Mouse (Mus musculus) frontal cortex, adult 2 months (tissue): Measurements from ENCODE around the gene Gm10717. TPM values are rescaled to one million over a fixed set of nuclear protein-coding genes. Genes with fewer than 3 reads are reported as not detected.
"Not testable (repeated sequence)": the region's sequence is repeated elsewhere in the genome, so short reads cannot be mapped to it uniquely, and the experiment has no call there.

ENCODE experiments used
- DNase-seq, 2 experiments: peaks; one replicate each; pipeline ENCODE4 v3.0.0; 2022; ENCODE audit warnings: low spot score in 1 of 2; ENCODE audit errors: extremely low spot score in 1 of 2
- polyA plus RNA-seq: library from polyadenylated mRNA; depleted of rRNA; stranded (reverse); fragments of >200 nt; gene quantifications from 2 replicates; pipeline ENCODE4 v1.2.3, GENCODE M21; 2012; rRNA removed

Gm10717 gene
- polyA plus RNA-seq, 1 experiment, result not detected

DNA sequence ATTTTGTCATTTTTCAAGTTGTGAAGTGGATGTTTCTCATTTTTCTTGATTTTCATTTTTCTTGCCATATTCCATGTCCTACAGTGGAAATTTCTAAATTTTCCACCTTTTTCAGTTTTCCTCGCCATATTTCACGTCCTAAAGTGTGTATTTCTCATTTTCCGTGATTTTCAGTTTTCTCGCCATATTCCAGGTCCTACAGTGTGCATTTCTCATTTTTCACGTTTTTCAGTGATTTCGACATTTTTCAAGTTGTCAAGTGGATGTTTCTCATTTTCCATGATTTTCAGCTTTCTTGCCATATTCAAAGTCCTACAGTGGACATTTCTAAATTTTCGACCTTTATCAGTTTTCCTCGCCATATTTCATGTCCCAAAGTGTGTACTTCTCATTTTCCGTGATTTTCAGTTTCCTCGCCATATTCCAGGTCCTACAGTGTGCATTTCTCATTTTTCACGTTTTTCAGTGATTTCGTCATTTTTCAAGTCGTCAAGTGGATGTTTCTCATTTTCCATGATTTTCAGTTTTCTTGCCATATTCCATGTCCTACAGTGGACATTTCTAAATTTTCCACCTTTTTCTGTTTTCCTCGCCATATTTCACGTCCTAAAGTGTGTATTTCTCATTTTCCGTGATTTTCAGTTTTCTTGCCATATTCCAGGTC is 1.1 kb upstream of the Gm10717 start:
- peak; percentile 97 to 100 for DNase-seq

DNA sequence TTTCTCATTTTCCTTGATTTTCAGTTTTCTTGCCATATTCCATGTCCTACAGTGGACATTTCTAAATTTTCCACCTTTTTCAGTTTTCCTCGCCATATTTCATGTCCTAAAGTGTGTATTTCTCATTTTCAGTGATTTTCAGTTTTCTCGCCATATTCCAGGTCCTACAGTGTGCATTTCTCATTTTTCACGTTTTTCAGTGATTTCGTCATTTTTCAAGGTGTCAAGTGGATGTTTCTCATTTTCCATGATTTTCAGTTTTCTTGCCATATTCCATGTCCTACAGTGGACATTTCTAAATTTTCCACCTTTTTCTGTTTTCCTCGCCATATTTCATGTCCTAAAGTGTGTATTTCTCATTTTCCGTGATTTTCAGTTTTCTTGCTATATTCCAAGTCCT is 436 bp downstream of the Gm10717 start:
- peak; percentile 40 to 57 for DNase-seq

DNA sequence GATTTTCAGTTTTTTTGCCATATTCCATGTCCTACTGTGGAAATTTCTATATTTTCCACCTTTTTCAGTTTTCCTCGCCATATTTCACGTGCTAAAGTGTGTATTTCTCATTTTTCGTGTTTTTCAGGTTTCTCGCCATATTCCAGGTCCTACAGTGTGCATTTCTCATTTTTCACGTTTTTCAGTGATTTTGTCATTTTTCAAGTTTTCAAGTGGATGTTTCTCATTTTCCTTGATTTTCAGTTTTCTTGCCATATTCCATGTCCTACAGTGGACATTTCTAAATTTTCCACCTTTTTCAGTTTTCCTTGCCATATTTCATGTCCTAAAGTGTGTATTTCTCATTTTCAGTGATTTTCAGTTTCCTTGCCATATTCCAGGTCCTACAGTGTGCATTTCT is 919 bp downstream of the Gm10717 start:
- DNase-seq, result not testable (repeated sequence)

DNA sequence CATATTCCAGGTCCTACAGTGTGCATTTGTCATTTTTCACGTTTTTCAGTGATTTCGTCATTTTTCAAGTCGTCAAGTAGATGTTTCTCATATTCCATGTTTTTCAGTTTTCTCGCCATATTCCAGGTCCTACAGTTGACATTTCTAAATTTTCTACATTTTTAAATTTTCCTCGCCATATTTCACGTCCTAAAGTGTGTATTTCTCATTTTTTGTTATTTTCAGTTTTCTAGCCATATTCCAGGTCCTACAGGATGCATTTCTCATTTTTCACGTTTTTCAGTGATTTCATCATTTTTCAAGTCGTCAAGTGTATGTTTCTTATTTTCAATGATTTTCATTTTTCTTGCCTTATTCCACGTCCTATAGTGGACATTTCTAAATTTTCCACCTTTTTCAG is 1.5 kb downstream of the Gm10717 start:
- DNase-seq, result not testable (repeated sequence)

DNA sequence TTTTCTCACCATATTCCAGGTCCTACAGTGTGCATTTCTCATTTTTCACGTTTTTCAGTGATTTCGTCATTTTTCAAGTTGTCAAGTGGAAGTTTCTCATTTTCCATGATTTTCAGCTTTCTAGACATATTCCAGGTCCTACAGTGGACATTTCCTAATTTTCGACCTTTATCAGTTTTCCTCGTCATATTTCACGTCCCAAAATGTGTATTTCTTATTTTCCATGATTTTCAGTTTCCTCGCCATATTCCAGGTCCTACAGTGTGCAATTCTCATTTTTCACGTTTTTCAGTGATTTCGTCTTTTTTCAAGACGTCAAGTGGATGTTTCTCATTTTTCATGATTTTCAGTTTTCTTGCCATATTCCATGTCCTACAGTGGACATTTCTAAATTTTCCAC is 2.0 kb downstream of the Gm10717 start:
- DNase-seq, result not testable (repeated sequence)

DNA sequence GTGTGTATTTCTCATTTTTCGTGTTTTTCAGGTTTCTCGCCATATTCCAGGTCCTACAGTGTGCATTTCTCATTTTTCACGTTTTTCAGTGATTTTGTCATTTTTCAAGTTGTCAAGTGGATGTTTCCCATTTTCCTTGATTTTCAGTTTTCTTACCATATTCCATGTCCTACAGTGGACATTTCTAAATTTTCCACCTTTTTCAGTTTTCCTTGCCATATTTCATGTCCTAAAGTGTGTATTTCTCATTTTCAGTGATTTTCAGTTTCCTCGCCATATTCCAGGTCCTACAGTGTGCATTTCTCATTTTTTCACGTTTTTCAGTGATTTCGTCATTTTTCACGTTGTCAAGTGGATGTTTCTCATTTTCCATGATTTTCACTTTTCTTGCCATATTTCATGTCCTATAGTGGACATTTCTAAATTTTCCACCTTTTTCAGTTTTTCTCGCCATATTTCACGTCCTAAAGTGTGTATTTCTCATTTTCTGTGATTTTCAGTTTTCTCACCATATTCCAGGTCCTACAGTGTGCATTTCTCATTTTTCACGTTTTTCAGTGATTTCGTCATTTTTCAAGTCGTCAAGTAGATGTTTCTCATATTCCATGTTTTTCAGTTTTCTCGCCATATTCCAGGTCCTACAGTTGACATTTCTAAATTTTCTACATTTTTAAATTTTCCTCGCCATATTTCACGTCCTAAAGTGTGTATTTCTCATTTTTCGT is 4.2 kb downstream of the Gm10717 start:
- DNase-seq, result peak; percentile 27 to 34

DNA sequence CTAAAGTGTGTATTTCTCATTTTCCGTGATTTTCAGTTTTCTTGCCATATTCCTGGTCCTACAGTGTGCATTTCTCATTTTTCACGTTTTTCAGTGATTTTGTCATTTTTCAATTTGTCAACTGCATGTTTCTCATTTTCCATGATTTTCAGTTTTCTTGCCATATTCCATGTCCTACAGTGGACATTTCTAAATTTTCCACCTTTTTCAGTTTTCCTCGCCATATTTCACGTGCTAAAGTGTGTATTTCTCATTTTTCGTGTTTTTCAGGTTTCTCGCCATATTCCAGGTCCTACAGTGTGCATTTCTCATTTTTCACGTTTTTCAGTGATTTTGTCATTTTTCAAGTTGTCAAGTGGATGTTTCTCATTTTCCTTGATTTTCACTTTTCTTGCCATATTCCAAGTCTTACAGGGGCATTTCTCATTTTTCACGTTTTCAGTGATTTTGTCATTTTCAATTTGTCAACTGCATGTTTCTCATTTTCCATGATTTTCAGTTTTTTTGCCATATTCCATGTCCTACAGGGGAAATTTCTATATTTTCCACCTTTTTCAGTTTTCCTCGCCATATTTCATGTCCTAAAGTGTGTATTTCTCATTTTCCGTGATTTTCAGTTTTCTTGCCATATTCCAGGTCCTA is 5.6 kb downstream of the Gm10717 start:
- DNase-seq, result not testable (repeated sequence)

DNA sequence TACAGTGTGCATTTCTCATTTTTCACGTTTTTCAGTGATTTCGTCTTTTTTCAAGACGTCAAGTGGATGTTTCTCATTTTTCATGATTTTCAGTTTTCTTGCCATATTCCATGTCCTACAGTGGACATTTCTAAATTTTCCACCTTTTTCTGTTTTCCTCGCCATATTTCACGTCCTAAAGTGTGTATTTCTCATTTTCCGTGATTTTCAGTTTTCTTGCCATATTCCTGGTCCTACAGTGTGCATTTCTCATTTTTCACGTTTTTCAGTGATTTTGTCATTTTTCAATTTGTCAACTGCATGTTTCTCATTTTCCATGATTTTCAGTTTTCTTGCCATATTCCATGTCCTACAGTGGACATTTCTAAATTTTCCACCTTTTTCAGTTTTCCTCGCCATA is 9.1 kb downstream of the Gm10717 start, which contains the start of gene Gm17535:
Gm17535 (plus strand) TSS at position 301 of the 400 bp plus-strand sequence.
- DNase-seq, result not testable (repeated sequence)

DNA sequence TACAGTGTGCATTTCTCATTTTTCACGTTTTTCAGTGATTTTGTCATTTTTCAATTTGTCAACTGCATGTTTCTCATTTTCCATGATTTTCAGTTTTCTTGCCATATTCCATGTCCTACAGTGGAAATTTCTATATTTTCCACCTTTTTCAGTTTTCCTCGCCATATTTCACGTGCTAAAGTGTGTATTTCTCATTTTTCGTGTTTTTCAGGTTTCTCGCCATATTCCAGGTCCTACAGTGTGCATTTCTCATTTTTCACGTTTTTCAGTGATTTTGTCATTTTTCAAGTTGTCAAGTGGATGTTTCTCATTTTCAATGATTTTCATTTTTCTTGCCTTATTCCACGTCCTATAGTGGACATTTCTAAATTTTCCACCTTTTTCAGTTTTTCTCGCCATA is 11.4 kb downstream of the Gm10717 start, which contains the start of gene Gm10715:
Gm10715 (plus strand) TSS at position 301 of the 400 bp plus-strand sequence.
- not testable (repeated sequence) for DNase-seq

DNA sequence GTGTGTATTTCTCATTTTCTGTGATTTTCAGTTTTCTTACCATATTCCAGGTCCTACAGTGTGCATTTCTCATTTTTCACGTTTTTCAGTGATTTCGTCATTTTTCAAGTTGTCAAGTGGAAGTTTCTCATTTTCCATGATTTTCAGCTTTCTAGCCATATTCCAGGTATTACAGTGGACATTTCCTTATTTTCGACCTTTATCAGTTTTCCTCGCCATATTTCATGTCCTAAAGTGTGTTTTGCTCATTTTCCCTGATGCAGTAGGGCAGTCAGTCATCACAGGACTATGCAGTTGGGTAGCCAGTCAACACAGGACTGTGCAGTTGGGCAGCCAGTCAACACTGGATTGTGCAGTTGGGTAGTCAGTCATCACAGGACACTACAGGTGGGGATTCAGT is 12.9 kb downstream of the Gm10717 start:
- not testable (repeated sequence) for DNase-seq

Other genes with a start within 250 kb of the Gm10717 start
- gene Gm10722, start 24.5 kb upstream of the Gm10717 start, polyA plus RNA-seq, result not detected in 2 replicates
- not detected in 2 replicates for gene Gm11168, start 22.1 kb upstream of the Gm10717 start, polyA plus RNA-seq
- not detected in 2 replicates for gene Gm10721, start 12.3 kb upstream of the Gm10717 start, polyA plus RNA-seq
- not detected in 2 replicates for gene Gm10720, start 9.8 kb upstream of the Gm10717 start, polyA plus RNA-seq
- gene Gm10719, start 8.0 kb upstream of the Gm10717 start, polyA plus RNA-seq, result not detected in 2 replicates
- 0.26 and 0.32 TPM in 2 replicates for gene Gm10718, start 1.9 kb upstream of the Gm10717 start, polyA plus RNA-seq
- gene Gm17535, start 9.2 kb downstream of the Gm10717 start, polyA plus RNA-seq, result not detected in 2 replicates
- not detected in 2 replicates for gene Gm10715, start 11.5 kb downstream of the Gm10717 start, polyA plus RNA-seq